Mouse (Mus musculus) left cerebral cortex, postnatal 14 days (tissue): Measurements from ENCODE around the gene Abat. TPM values are rescaled to one million over a fixed set of nuclear protein-coding genes. Genes with fewer than 3 reads are reported as not detected.

Experiments
- DNase-seq, 2 experiments: peaks; one replicate each; pipeline ENCODE4 v3.0.0; 2021 to 2022; ENCODE audit warnings: low spot score in 2 of 2, mixed read lengths in 1 of 2
- intact Hi-C: fragments of 180-260 bp; cut with DNase I; formaldehyde crosslinking; loops from one replicate; pipeline ENCODE4 v1.15.1; 2025
- microRNA-seq, 2 experiments: library from miRNA; unstranded; fragments of <30 nt; microRNA quantifications; one replicate each; pipeline ENCODE4 v1.2.0; 2022
- total RNA-seq, 2 experiments: library from RNA; stranded (reverse); gene quantifications; 2 replicates each; pipeline ENCODE4 v1.2.3; 2021

The Abat gene
- total RNA-seq, 2 experiments from 2014 or later: 171 to 179 TPM

DNA sequence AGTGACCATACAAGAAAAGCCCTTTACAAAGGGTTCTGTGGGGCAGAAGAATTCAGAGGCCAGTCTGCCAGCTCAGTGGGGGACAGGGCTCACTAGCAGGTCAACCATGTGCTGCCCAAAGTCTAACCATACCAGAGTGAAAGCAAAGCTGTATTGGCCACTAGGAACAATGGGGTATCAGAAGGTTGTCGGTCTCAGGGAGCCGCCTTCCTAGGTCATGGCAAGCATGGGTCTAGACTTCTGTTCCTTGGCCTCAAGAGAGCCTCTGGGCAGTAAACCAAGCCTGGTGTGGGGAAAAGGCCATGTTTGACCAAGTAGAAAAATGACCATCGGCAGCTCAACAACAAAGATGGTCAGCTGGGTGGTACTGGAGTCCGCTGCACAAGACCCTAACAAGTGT, 145.5 kb downstream of the Abat start:
- intact Hi-C loops: no loop called here
- DNase-seq: no peak

DNA sequence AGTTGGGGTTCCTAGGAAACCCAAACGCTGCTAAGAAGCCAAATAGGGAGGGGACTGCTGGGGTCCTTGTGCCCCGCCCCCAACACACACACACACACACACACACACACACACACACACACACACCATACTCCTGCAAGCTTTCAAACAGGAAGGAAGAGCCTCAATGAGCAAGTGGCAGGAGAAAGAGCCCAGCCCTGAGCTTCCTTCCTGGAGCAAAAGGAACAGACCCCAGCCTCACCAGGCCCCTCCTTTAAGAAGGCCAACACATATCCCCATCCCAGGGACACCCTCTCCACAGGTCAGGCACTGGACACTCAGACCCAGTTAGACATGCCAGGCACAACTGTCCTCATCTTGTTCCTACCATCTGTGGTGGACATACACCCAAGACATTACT, 149.8 kb downstream of the Abat start:
- intact Hi-C loops: no loop called here
- DNase-seq: no peak

DNA sequence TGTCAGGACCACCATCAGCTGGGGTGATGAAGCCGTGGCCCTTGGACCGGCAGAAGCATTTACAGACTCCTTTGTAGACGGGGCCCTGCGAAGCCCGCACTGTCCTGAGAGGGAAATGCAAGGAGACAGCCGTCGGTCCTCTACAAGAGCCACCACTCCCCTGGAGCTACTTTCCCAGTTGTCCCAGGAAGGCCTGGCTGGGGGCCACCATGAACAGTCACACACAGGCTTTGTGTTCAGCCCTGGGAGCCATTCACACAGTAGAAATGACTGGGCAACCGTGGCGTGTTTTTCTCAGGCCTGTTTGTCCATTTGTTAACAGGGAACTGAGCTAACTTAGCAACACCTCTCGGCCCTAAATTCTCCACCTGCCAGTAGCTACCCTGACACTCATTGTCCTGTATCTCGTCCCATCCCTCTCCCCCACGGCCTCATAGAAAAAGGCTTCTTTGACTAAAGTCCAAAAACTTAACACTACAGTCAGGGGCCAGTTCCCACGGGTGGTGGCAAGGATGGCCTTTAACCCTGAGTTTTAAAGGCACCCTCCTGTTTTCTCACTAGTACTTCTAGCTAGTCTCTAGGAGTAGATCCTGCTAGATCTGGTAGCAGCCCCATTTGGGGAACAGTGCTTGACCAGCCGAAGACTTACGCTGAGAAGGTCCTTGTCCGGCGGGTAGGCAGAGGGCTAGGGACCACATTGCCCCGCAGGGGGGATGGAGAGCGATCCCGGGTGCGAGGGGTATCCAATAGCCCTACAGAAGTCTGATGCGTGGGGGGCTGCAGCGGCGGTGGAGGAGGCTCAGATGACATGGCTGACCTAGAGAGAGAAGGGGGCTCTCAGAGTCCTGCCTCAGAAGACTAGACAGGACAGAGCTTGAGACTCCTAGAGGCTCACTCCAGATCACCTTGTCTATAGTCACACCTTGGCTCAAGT, 150.6 kb downstream of the Abat start:
- DNase-seq: no peak
- intact Hi-C loops: no loop called here

- DNase-seq: no peak
- intact Hi-C loops: no loop called here
Observed at GRCm38 (mm10) chr16:8665367-8665766, 152.1 kb downstream of the Abat start.

GRCm38 (mm10) chr16:8666452-8666851, 153.2 kb downstream of the Abat start:
- intact Hi-C loops: no loop called here
- DNase-seq: no peak

- intact Hi-C loops: no loop called here
- no peak for DNase-seq
Observed at GRCm38 (mm10) chr16:8667261-8667660, 154.0 kb downstream of the Abat start.

GRCm38 (mm10) chr16:8667814-8668213, 154.6 kb downstream of the Abat start:
- intact Hi-C loops: no loop called here
- DNase-seq: no peak

- intact Hi-C loops: no loop called here
- DNase-seq: no peak
Observed at GRCm38 (mm10) chr16:8668386-8668785, 155.2 kb downstream of the Abat start.

GRCm38 (mm10) chr16:8669432-8669831, 156.2 kb downstream of the Abat start:
- no peak for DNase-seq
- intact Hi-C loops: no loop called here

GRCm38 (mm10) chr16:8670041-8671035, 157.1 kb downstream of the Abat start:
- intact Hi-C loops: no loop called here

More at GRCm38 (mm10) chr16:8670041-8671035, 157.1 kb downstream of the Abat start:
- no peak for DNase-seq

Small RNAs within 50 kb of the gene (microRNA-seq; reads per million reads assigned to microRNA genes)
- 0 reads per million in 2 experiments for gene Gm22137

Other genes starting within 250 kb of the Abat start
- 1 to 10 TPM; 3.7 to 4.9 TPM for gene Tmem114, start 88.3 kb upstream of the Abat start, total RNA-seq
- 10 to 100 TPM; 29.5 to 30.5 TPM for gene Mettl22, start 42.6 kb upstream of the Abat start, total RNA-seq
- gene Pmm2, start 124.2 kb downstream of the Abat start, total RNA-seq: 10 to 100 TPM; 33.7 to 33.8 TPM
- 10 to 100 TPM; 11.2 to 12.6 TPM for gene Tmem186, start 124.3 kb downstream of the Abat start, total RNA-seq
- gene Carhsp1, start 158.7 kb downstream of the Abat start, total RNA-seq: 10 to 100 TPM in 1 of 2 experiments, 1 to 10 TPM in 1; 8.6 to 13.9 TPM
- not detected for gene Gm5767, start 167.3 kb downstream of the Abat start, total RNA-seq